Mouse (Mus musculus): ENCODE results near the gene Apobr. TPM values are rescaled to one million over a fixed set of nuclear protein-coding genes. Genes with fewer than 3 reads are reported as not detected.

Apobr gene
- polyA plus RNA-seq, 1 experiment from 2014 or later: 0.67 TPM

DNA sequence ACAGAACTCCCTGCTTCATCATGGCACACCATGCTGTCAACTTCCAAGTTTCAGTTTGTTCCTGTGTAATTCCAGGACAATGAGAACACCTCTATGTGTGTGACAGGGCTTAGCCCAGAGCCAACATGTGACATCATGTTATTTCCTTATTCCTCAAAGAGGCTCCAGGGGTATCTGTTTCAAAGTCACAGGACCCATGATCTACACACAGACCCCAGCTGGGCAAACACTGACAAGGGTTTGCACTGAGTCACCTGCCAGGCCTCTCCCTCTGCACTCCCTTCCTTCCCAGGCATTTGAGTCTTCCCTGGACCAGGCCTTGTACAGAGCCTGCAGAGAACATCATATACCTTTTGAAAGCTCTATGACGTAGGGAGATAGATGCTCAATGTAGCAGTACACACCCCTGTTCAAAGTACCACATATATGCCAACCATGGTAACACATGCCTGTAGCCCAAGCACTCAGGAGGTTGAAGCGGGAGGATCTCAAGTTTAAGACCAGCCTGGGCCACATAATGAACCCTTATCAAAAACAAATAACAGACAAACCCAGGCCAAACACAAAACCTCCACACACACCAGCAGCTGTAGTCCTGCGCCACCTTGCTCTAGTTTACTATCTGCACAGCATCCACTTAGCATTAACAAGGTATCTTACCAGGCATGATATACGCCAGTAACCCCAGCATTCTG lies 46.2 kb downstream of the Apobr start, which contains the start of gene Nupr1:
TSS of gene Nupr1 (minus strand) at position 38 of the 695 bp plus-strand sequence.
- Histone ChIP-seq H3K27me3 (ENCODE audit: poor library complexity, severe bottlenecking) (no peaks in the 10 kb centered on the region), H3K4me3 (no peak within 1 kb of the TSS), H3K27ac (no peak within 1 kb of the TSS), H3K36me3 (replicated peaks) (no peaks in the 10 kb centered on the region), H3K4me1 (peaks cover 3% of the 10 kb centered on the region; the same call in 1 of the 2 replicates), H3K9me3 (no peaks in the 10 kb centered on the region)
- WGBS: 93% methylated on average over 4 of the region's 4 CpGs
- no peak for DNase-seq (ENCODE audit: extremely low spot score, low spot score)

DNA sequence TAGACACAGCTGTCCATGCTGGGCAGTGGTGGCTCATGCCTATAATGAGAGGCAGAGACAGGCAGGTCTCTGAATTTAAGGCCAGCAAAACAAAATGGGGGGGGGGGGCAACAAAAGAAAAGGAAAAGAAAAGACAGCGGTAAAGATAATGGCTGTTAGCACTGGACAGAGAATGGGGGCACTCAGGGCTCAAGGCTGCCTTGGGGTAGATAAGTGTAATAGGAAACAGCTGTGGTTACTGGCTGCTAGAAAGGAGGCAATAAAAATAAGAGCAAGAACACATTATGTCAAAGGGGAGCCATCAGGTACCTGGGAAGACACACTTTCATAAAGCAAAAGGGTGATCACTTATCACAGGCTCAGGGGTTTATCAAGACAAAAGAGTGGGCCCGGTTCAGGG lies 47.7 kb downstream of the Apobr start:
- Histone ChIP-seq H3K4me1 (peaks cover 3% of the 10 kb centered on the region; the same call in 1 of the 2 replicates), H3K36me3 (replicated peaks) (no peaks in the 10 kb centered on the region), H3K9me3 (no peaks in the 10 kb centered on the region), H3K27ac (no peak overlapping the region), H3K27me3 (ENCODE audit: poor library complexity, severe bottlenecking) (no peaks in the 10 kb centered on the region), H3K4me3 (no peak overlapping the region)
- DNase-seq (ENCODE audit: extremely low spot score, low spot score): no peak
- 85% methylated on average over 2 of the region's 2 CpGs for WGBS

DNA sequence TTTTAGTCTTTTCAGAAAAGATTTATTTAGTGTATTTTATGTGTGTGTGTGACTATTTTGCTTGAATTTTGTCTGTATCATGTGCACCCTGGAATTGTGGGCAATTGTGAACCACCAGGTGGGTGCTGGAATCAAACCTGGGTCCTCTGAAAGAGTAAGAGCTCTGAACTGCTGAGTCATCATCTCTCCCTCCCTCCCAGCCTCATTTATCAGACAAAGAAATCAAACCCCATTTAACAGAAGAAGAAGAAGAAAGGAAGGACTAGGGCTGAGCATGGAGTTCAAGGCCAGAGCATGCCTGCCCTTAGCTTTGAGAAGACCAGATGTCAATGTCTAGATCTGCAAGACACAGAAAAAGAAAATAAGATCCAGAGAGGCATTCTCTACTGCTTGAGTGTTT lies 50.6 kb downstream of the Apobr start:
- DNase-seq (ENCODE audit: extremely low spot score, low spot score): no peak
- no peak overlapping the region for H3K27ac ChIP-seq
- no peaks in the 10 kb centered on the region for H3K4me1 ChIP-seq
- H3K9me3 ChIP-seq: no peaks in the 10 kb centered on the region
- no peak overlapping the region for H3K4me3 ChIP-seq
- no peaks in the 10 kb centered on the region for H3K36me3 ChIP-seq (replicated peaks)
- H3K27me3 ChIP-seq (ENCODE audit: poor library complexity, severe bottlenecking): no peaks in the 10 kb centered on the region

DNA sequence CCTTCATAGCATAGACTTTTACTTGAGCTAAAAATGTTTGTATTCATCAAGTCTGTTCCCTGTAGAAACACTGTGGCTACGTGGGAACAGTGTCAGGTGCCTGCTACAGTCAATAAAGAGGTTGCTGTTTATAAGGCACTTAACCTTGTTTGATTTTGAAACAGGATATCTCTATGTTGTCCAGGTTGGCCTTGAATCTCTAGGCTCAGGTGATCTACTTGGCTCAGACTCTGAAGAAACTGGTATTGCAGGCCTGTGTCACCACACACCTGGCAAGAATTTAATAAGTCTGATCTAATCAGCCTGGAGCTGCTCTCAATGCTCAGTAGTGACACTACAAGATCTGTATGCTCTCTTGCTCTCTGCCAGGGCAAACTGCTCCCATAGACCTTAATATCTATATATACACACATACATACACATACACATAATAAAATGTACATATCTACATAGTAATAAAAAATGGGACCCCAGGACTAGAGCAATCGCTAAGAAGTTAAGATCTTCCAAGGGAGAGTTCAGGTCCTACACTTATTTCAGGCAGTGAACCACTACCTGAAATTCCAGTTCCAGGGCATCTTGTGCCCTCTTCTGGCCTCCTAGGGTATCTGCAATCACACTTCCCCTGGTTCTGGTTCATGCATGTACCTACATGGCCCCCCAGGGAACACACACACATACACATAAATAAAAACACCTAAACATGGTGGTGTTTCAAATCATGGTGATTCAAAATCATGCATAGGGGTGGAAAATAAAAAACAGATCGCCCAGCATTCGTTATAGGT lies 52.2 kb downstream of the Apobr start:
- H3K9me3 ChIP-seq: no peaks in the 10 kb centered on the region
- no peak overlapping the region for H3K4me3 ChIP-seq
- no peaks in the 10 kb centered on the region for H3K4me1 ChIP-seq
- H3K36me3 ChIP-seq (replicated peaks): no peaks in the 10 kb centered on the region
- no peak overlapping the region for H3K27ac ChIP-seq
- WGBS: 20% methylated on average over 4 of the region's 4 CpGs
- no peak for DNase-seq (ENCODE audit: extremely low spot score, low spot score)
- no peaks in the 10 kb centered on the region for H3K27me3 ChIP-seq (ENCODE audit: poor library complexity, severe bottlenecking)

Small RNAs within 50 kb of the gene (microRNA-seq; reads per million reads assigned to microRNA genes)
- gene Mir7059: not detected

Other genes starting within 250 kb of the Apobr start
- gene Lat, start 215.4 kb upstream of the Apobr start, polyA plus RNA-seq (2016; fragmentation: Nextera tagmentation; extraction: Ambion mirVana): 2.0 and 2.4 TPM in 2 replicates
- gene Spns1, start 207.5 kb upstream of the Apobr start, polyA plus RNA-seq (2016; fragmentation: Nextera tagmentation; extraction: Ambion mirVana): 64.7 and 68.6 TPM in 2 replicates
- 2.6 and 2.8 TPM in 2 replicates for gene Nfatc2ip, start 188.2 kb upstream of the Apobr start, polyA plus RNA-seq (2016; fragmentation: Nextera tagmentation; extraction: Ambion mirVana)
- gene Cd19, start 170.1 kb upstream of the Apobr start, polyA plus RNA-seq (2016; fragmentation: Nextera tagmentation; extraction: Ambion mirVana): 0.07 and 0.14 TPM in 2 replicates
- 24.8 and 25.5 TPM in 2 replicates for gene Rabep2, start 156.2 kb upstream of the Apobr start, polyA plus RNA-seq (2016; fragmentation: Nextera tagmentation; extraction: Ambion mirVana)
- 0.33 TPM in 2 replicates for gene Atp2a1, start 121.8 kb upstream of the Apobr start, polyA plus RNA-seq (2016; fragmentation: Nextera tagmentation; extraction: Ambion mirVana)
- gene Sh2b1, start 109.5 kb upstream of the Apobr start, polyA plus RNA-seq (2016; fragmentation: Nextera tagmentation; extraction: Ambion mirVana): 49.2 and 50.8 TPM in 2 replicates
- gene Tufm, start 97.6 kb upstream of the Apobr start, polyA plus RNA-seq (2016; fragmentation: Nextera tagmentation; extraction: Ambion mirVana): 180 and 183 TPM in 2 replicates
- gene Atxn2l, start 81.5 kb upstream of the Apobr start, polyA plus RNA-seq (2016; fragmentation: Nextera tagmentation; extraction: Ambion mirVana): 49.0 and 55.3 TPM in 2 replicates
- gene Eif3c, start 18.5 kb upstream of the Apobr start, polyA plus RNA-seq (2016; fragmentation: Nextera tagmentation; extraction: Ambion mirVana): 230 and 233 TPM in 2 replicates
- gene Cln3, start 875 bp downstream of the Apobr start, polyA plus RNA-seq (2016; fragmentation: Nextera tagmentation; extraction: Ambion mirVana): 20.7 and 25.8 TPM in 2 replicates
- not detected in 2 replicates for gene Il27, start 10.0 kb downstream of the Apobr start, polyA plus RNA-seq (2016; fragmentation: Nextera tagmentation; extraction: Ambion mirVana)
- gene Nupr1, start 45.9 kb downstream of the Apobr start, polyA plus RNA-seq (2016; fragmentation: Nextera tagmentation; extraction: Ambion mirVana): 1.3 and 2.0 TPM in 2 replicates
- 61.1 and 64.5 TPM in 2 replicates for gene Sgf29, start 64.4 kb downstream of the Apobr start, polyA plus RNA-seq (2016; fragmentation: Nextera tagmentation; extraction: Ambion mirVana)
- gene Sult1a1, start 91.5 kb downstream of the Apobr start, polyA plus RNA-seq (2016; fragmentation: Nextera tagmentation; extraction: Ambion mirVana): 0.16 and 0.40 TPM in 2 replicates
- 213 and 216 TPM in 2 replicates for gene Bola2, start 110.5 kb downstream of the Apobr start, polyA plus RNA-seq (2016; fragmentation: Nextera tagmentation; extraction: Ambion mirVana)
- 13.5 and 14.0 TPM in 2 replicates for gene Slx1b, start 110.8 kb downstream of the Apobr start, polyA plus RNA-seq (2016; fragmentation: Nextera tagmentation; extraction: Ambion mirVana)
- gene Coro1a, start 122.8 kb downstream of the Apobr start, polyA plus RNA-seq (2016; fragmentation: Nextera tagmentation; extraction: Ambion mirVana): 33.6 and 40.3 TPM in 2 replicates
- 54.4 and 55.7 TPM in 2 replicates for gene Mapk3, start 174.7 kb downstream of the Apobr start, polyA plus RNA-seq (2016; fragmentation: Nextera tagmentation; extraction: Ambion mirVana)
- gene Gdpd3, start 181.4 kb downstream of the Apobr start, polyA plus RNA-seq (2016; fragmentation: Nextera tagmentation; extraction: Ambion mirVana): 0.77 and 0.98 TPM in 2 replicates
- 28.9 and 35.0 TPM in 2 replicates for gene Ypel3, start 192.0 kb downstream of the Apobr start, polyA plus RNA-seq (2016; fragmentation: Nextera tagmentation; extraction: Ambion mirVana)
- gene Tbx6, start 196.5 kb downstream of the Apobr start, polyA plus RNA-seq (2016; fragmentation: Nextera tagmentation; extraction: Ambion mirVana): 0.32 and 0.61 TPM in 2 replicates
- gene Ppp4c, start 207.6 kb downstream of the Apobr start, polyA plus RNA-seq (2016; fragmentation: Nextera tagmentation; extraction: Ambion mirVana): 413 and 423 TPM in 2 replicates
- gene Fam57b, start 212.7 kb downstream of the Apobr start, polyA plus RNA-seq (2016; fragmentation: Nextera tagmentation; extraction: Ambion mirVana): 2.6 and 2.9 TPM in 2 replicates
- gene 4930451I11Rik, start 246.7 kb downstream of the Apobr start, polyA plus RNA-seq (2016; fragmentation: Nextera tagmentation; extraction: Ambion mirVana): not detected in 2 replicates